Mouse (Mus musculus) kidney, postnatal 36 days (tissue): ENCODE results near the gene Faap100.
"Not testable (repeated sequence)": the region's sequence is repeated elsewhere in the genome, so short reads cannot be mapped to it uniquely, and the experiment has no call there.

ENCODE experiments used
- DNase-seq, 2 experiments: peaks; one replicate each; pipeline ENCODE4 v3.0.0; 2021 to 2022; ENCODE audit warnings: mixed read lengths in 2 of 2

Gene Faap100

DNA sequence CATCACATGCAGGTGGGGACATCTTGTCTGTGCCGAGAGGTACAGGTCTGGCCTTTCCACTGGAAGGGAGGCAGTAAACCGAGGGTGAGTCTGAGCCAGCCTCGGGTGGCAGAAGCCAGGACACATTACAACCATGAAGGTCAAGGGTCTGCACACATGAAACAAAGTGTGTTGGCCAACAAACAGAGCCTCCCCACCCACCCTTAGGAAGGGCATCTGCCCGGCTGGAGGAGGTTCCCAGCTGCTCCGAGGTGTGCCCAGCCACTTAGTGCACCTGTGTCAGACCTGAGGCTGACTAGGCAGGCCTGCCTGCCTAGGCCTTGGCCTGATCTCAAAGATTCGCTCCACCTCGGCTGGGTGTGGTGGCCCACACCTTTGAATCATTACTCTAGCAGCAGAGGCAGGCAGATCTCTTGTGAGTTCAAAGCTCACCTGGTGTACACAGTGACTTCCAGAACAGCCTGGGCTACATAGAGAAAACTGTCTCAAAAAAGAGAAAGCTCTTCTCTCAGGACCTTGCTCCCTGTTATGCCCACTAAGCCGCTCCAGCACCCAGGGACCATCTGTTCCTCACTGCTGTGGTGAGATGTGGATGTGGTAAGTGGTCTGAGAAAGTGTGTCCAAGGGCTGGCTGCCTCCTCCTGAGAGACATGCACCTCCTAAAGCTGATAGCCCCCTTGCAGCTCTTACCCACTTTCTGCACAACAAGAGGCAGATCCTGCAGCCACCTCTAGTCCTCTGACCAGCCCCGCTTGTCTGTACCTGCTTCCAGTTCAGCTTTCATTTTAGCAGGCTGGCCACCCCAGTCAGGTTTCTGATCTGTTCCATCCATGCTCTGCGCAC, 27.1 kb downstream of the Faap100 start:
- no peak for DNase-seq

- peak; percentile 47 to 64 for DNase-seq
Measured at GRCm38 (mm10) chr11:120350711-120351110, 27.9 kb downstream of the Faap100 start.

- peak; percentile 94 to 95 for DNase-seq
Measured at GRCm38 (mm10) chr11:120349986-120350702, 28.4 kb downstream of the Faap100 start.

DNA sequence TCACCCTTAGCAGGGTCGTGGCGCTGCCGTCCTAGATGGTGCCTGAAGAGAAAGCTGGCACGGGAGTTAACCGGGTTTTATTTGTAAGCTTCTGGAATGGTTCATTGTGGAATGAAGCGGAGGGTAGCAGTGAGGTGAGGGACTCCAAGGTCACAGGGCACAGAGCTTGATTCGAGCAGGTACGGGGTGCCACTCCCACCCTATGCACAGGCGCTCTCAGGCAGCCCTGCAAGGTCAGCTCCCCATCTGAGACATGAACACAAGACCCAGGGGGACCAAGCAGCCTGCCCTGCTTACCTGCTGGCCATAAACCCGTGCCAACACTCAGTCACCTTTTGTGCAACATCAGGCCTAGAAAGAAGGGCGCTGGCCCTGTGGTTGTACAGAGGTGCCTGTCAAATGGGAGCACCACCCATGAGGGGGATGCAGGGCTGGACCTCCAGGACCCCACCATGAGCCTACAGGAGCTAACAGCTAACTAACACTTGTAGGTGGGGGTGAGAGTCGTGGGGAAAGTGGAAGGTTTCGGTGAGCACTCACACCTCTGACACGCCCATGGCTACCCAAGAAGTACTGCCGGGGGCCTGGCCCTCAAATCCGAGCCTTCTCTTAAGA, 29.1 kb downstream of the Faap100 start:
- peak; percentile 67 to 70 for DNase-seq

GRCm38 (mm10) chr11:120348684-120349370, 29.7 kb downstream of the Faap100 start:
- DNase-seq = peak in 1 of 2 experiments; percentile 77

DNA sequence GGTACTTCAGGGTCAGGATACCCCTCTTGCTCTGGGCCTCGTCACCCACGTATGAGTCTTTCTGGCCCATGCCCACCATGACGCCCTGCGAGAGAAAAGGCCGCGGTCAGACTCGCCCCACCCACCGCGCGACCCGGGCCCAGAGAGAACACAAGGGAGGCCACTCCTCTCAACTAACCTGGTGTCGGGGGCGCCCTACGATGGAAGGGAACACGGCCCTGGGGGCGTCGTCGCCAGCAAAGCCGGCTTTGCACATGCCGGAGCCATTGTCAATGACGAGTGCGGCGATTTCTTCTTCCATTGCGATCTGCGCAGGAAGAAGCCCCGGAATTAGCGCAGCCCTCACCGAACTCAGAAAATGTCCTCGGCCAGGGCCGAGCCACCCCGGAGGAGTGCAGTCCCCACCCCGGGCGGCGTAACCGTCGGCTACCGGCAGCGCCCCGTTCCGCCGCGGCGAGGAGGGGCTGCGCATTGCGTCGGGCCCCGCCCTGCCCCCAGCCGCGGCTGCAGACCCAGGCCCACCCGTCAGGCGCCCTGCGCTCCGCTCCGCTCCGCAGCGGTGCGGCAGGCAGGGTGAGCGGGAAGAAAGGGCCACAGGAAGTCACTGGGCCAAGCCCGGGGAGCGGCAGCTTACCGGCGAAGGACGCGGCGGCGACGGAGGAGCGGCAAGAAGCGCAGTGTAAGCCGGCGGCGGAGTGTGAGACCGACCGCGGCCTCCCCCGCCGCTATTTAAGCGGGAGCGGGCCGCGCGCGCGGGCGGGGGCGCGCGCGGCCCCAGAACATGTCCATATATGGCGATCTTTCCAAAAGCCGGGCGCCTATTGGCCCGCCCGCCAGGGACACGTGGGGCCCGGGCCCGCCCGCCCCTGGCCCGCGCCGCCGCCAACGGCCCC, 30.5 kb downstream of the Faap100 start, which contains the start of gene Actg1:
Gene Actg1, minus strand, starts transcription at position 752 of the 893 bp plus-strand sequence.
- DNase-seq = peak; percentile 89 to 91

- no peak for DNase-seq
Measured at GRCm38 (mm10) chr11:120347301-120347700, 31.3 kb downstream of the Faap100 start.

DNA sequence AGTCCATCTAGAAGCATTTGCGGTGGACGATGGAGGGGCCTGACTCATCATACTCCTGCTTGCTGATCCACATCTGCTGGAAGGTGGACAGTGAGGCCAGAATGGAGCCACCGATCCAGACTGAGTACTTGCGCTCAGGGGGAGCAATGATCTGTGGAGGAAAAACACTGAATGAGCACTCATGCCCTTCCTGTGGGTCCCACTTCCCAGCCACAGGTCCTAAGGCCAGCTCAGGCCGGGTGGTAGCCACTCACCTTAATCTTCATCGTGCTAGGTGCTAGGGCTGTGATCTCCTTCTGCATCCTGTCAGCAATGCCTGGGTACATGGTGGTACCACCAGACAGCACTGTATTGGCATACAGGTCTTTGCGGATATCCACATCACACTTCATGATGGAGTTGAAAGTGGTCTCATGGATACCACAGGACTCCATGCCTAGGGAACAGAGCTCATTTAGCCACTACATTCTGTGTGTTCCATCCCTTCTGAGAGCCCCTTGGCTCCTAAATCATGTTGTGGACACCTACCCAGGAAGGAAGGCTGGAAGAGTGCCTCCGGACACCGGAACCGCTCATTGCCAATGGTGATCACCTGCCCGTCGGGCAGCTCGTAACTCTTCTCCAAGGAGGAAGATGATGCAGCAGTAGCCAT, 32.1 kb downstream of the Faap100 start:
- not testable (repeated sequence) for DNase-seq

- DNase-seq = no peak
Measured at GRCm38 (mm10) chr11:120345067-120345681, 33.4 kb downstream of the Faap100 start.

- no peak for DNase-seq
Measured at GRCm38 (mm10) chr11:120344310-120344920, 34.1 kb downstream of the Faap100 start.

- no peak for DNase-seq
Measured at GRCm38 (mm10) chr11:120343519-120344309, 34.9 kb downstream of the Faap100 start.

DNA sequence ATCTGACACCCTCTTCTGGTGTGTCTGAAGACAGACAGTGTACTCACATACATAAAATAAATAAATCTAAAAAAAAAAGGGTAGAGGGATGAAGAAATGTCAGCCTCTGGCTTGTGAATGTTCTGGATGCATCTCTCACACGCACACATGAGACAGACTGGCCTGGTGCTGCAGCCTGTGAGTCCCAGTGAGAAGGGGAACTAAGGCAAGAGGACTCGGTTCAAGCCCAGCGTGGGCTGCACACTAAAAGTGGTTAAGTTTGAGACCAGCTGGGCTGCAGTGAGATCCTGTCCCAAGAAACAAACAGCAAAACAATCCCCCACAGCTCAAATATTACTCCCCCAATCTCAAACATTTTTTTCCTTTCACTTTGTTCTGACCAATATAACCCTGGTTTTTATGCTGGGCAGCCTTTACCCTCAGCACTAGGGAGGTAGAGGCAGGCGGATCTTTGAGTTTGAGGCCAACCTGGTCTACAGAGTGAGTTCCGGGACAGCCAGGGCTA, 35.9 kb downstream of the Faap100 start:
- DNase-seq = no peak

GRCm38 (mm10) chr11:120341661-120342060, 36.9 kb downstream of the Faap100 start:
- DNase-seq = no peak

DNA sequence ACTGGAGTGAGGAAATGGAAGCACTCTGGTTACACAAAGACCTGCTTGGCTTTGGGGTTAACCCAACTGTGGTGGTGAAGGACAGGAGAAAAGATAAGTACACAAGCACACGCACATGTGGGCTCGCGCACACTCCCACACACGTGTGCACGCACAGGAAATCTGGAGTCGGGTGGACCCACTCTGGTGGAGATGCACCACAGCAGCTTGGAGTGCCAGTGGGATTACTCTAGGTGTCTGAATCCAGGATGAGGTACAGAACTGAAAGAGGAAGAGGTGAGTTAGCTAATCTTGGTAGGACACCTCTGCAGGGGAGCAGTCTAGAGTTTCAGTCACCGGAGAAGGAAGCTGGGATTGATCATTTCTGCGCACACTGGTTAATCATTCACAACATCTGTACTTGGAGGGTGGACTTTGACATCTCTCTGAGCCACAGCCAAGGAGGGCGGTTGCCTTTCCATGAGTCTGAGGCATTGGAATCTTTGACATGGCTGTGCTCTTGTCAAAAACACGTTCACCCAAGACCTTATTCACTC, 38.5 kb downstream of the Faap100 start:
- peak; percentile 75 to 91 for DNase-seq

- no peak for DNase-seq
Measured at GRCm38 (mm10) chr11:120338786-120339185, 39.8 kb downstream of the Faap100 start.

- no peak for DNase-seq
Measured at GRCm38 (mm10) chr11:120337447-120337846, 41.1 kb downstream of the Faap100 start.

DNA sequence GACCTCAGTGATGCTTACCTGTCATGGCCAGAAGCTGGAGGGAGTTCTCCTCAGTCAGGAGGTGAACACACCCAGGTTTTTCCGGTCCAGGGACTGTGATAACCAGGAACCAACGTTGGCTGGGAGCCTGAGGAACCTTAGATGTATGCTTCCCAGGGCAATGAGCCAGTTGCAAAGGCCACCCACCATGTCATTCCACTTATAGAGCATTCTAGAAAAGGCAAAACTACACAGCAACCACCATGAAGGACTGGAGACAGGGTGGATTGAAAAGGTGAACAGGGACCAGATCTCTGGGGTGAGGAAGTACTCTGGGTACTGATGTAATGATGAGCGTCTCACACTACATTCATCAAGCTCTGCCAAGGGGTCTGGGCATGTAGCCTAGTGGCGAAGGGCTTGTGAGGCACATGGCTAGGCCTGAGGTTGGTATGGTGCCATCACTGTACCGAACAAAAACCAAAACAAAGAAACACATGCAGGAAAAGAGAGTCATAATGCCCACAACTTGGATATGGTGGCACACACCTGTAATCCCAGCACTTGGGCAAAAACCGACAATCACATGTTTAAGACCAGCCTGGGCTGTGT, 43.0 kb downstream of the Faap100 start:
- no peak for DNase-seq

DNA sequence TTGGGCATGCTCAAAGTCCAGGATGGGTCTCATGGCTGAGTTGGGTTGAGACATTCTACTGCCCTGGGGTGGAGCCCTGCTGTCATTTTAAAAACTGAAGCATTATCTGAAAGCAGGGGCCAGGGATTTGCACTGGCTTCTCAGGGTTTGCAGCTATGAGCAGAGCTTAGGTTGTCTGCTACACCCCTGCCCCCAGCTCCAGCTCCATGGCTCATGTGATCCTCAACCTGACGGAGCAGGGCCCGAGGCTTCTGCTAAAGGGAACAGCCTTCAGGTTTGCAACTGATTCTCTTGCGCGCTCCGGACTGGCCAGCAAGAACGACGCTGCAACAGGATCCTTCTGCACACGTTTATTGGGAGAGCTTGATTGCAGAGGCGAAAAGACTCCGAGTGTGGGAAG, 58.4 kb downstream of the Faap100 start:
- DNase-seq = no peak
